Mouse (Mus musculus) cerebellum, adult 2 months (tissue): Measurements from ENCODE around the gene Stk10. TPM values are rescaled to one million over a fixed set of nuclear protein-coding genes. Genes with fewer than 3 reads are reported as not detected.

Source experiments
- DNase-seq, 2 experiments: peaks; one replicate each; pipeline ENCODE4 v3.0.0; 2021
- H3K27ac ChIP-seq: fragments of 200-500 bp; 2 replicates; pipeline ENCODE4 v1.5.1; 2012; ENCODE audit warnings: low read length, control low read depth, inconsistent platforms; ENCODE audit not compliant: insufficient read depth
- H3K27me3 ChIP-seq: fragments of 200-500 bp; 2 replicates; pipeline ENCODE4 v1.6.1; 2012; ENCODE audit warnings: inconsistent platforms, mild to moderate bottlenecking, low read length, moderate library complexity; ENCODE audit not compliant: control insufficient read depth, insufficient read depth
- H3K4me1 ChIP-seq: fragments of 200-500 bp; 2 replicates; pipeline ENCODE4 v1.6.1; 2011; ENCODE audit warnings: low read length; ENCODE audit not compliant: control insufficient read depth, insufficient read depth
- H3K4me3 ChIP-seq: fragments of 200-500 bp; replicated peaks from 2 replicates; pipeline ENCODE3; 2011; ENCODE audit warnings: mild to moderate bottlenecking, low read depth, low read length, control low read depth; ENCODE audit not compliant: insufficient read depth
- CTCF ChIP-seq: fragments of 200-500 bp; IDR thresholded peaks from 2 replicates; pipeline ENCODE4 v1.5.1; 2011; ENCODE audit warnings: low read depth, mild to moderate bottlenecking, control low read depth, low read length, moderate library complexity, borderline replicate concordance; ENCODE audit not compliant: insufficient read depth
- POLR2A ChIP-seq: fragments of 200-500 bp; IDR thresholded peaks from 2 replicates; pipeline ENCODE4 v1.6.1; 2011; ENCODE audit warnings: low read length, control low read depth, borderline replicate concordance; ENCODE audit not compliant: insufficient read depth
- WGBS: fragments of 180-500 bp; shearing (Covaris S2); methylation state at CpG from one replicate; pipeline ENCODE4 v1.1.7; 2018; 5-methylcytosine and 5-hydroxymethylcytosine counted together
- polyA plus RNA-seq: library from polyadenylated mRNA; depleted of rRNA; stranded (reverse); fragments of >200 nt; gene quantifications from 2 replicates; pipeline ENCODE4 v1.2.3, GENCODE M21; 2012

Gene Stk10
- polyA plus RNA-seq, 1 experiment = 19.6 TPM

DNA sequence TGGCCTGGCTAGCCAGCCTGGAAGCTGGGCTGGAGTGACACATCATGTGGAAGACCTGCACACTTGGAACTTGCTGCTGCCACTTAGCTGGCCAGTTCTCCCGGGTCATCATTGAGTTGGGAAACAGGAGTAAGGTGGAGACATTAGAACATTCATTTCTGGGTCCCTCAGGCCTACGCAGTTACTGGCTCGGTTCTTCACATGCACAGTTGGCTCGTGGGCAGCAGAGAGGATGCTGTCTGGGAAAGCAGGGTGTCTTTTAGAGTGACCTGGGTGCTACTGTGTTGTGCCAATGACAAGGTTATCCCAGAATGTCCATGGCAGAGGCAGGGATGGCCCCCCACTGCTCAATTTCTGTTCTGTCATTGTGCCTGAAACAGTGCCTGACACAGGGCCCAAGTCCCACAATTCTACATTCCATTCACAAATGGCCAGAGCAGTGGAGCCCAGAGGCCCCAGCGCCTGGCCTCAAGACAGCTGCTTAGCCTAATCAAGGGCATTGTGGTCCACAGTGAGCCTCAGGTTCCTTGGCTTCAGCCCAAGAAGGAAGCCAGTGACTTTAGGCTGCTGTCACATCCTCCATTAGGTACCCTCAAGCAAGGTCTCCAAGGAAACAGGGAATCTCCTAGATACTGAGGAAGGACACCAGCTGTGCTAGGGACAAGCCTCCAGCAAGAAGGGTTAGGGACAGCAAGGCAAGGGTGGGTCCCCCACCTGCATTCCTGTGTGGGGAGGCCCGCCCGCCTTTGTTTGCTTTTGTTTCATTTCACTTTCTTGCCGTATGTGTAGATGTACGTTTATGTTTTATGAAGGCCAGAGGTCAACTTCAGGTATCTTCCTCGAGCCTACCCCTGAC lies 34.1 kb downstream of the Stk10 start:
- no peak for DNase-seq
- no peak for TF ChIP-seq POLR2A
- TF ChIP-seq CTCF = no peak
- H3K4me3 ChIP-seq = no peak overlapping the region
- no peak overlapping the region for H3K27ac ChIP-seq
- H3K27me3 ChIP-seq = no peaks in the 10 kb centered on the region
- peaks cover 32% of the 10 kb centered on the region for H3K4me1 ChIP-seq
- 71% methylated on average over 10 of the region's 10 CpGs for WGBS

DNA sequence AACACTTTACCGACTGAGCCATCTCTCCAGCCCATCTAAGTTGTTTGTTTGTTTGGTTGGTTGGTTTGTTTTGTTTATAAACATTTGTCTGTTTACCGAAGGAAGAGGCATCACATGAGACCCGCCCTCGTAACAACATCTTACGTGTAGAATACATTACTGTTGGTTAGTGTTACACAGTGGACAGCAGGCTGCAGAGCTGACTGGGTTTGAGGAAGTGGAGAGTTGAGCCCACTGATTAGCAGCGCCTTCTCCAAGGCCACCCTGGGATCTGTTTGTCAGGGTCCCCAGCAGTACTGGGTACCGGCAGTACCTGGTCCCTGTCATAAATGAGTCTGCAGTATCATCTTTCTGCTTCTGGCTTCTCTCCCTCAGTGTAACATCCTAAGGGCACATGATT lies 35.0 kb downstream of the Stk10 start:
- no peak overlapping the region for H3K4me3 ChIP-seq
- peaks cover 39% of the 10 kb centered on the region for H3K4me1 ChIP-seq
- WGBS = 80% methylated on average over 7 of the region's 7 CpGs
- H3K27ac ChIP-seq = 0 out of 2 replicates have a peak overlapping the region, but pooled peaks have one; percentile 15
- TF ChIP-seq CTCF = no peak
- no peak for TF ChIP-seq POLR2A
- no peaks in the 10 kb centered on the region for H3K27me3 ChIP-seq
- DNase-seq = no peak

DNA sequence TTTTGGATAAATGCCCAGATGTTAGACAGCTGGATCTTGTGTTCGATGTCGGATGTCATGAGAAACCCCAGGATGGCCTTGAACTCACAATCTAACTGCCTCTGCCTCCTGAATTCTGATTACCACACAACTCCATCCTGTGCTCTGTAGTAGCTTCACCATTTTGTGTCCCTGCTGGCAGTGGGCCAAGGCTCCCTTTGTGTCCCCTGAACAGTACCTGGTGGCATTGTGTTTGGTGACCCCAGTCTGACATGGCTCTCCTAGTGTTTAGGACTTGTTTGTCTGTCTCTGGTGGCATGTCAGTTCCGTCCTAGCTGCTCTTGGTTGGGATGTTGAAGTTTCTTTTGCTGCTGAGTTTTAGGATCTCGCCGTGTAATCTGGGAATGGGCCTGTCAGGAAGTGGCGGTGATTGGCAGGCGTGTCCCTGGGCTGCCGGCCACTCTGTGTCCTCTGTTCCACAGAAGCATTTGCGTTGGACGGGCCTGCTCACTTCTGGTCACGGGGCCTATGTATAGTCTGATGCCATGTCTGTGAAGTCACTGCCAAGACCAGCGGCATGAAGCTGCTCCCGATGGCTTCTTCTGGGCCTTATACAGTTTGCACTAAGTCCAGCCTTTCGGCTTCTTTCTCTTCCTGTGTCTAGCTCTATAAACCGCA lies 35.7 kb downstream of the Stk10 start:
- DNase-seq = peak in 1 of 2 experiments; percentile 54
- 68% methylated on average over 15 of the region's 15 CpGs for WGBS
- H3K4me1 ChIP-seq = peaks cover 45% of the 10 kb centered on the region
- H3K27me3 ChIP-seq = no peaks in the 10 kb centered on the region
- H3K27ac ChIP-seq = no peak overlapping the region
- no peak for TF ChIP-seq CTCF
- no peak for TF ChIP-seq POLR2A
- H3K4me3 ChIP-seq = no peak overlapping the region

DNA sequence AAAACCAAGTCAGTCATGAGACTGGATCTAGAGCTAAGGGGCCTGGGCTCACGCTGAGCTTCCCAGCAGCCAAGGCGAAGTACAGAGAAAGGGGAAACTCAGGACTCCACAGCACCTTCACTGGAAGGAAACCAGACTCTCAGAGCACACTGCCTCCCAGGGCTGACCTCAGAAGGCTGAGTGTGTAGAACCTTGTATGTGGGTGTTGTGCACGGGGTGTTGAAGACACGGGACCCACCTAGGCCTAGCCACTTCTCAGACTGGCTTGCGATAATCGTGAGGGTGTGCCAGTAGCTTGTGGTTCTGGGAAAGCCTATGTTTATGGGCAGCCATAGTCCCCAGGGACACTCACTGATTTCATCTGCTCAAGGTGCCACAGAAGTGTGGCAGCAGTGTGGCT lies 38.0 kb downstream of the Stk10 start:
- TF ChIP-seq POLR2A (no peak), CTCF (no peak)
- 91% methylated on average over 6 of the region's 6 CpGs for WGBS
- Histone ChIP-seq H3K4me1 (peaks cover 51% of the 10 kb centered on the region), H3K27ac (no peak overlapping the region), H3K27me3 (no peaks in the 10 kb centered on the region), H3K4me3 (no peak overlapping the region)
- DNase-seq = no peak

DNA sequence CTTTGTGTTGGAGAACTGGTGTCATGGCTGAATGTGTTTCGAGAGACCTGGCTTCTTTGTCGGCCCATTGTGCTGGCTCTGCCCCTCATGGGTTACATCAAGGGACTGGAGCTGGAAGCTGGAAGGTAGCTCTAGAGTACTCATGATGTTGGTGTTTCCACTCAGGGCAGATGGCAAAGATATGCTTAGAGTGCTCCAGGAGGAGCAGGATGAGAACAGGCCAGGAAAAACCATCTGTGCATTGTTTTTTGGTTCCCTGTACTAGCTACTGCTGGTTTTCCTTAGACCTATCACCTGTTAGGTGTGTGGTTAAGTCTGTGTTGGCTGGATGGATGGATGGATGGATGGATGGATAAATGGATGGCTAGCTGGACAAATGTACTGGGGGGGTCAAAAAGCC lies 40.6 kb downstream of the Stk10 start:
- TF ChIP-seq POLR2A (no peak), CTCF (no peak)
- no peak overlapping the region for H3K4me3 ChIP-seq
- H3K4me1 ChIP-seq = peaks cover 27% of the 10 kb centered on the region
- WGBS = 26% methylated on average over 2 of the region's 2 CpGs
- peak overlapping the region; percentile 77 for H3K27ac ChIP-seq
- DNase-seq = peak in 1 of 2 experiments; percentile 63
- H3K27me3 ChIP-seq = no peaks in the 10 kb centered on the region

DNA sequence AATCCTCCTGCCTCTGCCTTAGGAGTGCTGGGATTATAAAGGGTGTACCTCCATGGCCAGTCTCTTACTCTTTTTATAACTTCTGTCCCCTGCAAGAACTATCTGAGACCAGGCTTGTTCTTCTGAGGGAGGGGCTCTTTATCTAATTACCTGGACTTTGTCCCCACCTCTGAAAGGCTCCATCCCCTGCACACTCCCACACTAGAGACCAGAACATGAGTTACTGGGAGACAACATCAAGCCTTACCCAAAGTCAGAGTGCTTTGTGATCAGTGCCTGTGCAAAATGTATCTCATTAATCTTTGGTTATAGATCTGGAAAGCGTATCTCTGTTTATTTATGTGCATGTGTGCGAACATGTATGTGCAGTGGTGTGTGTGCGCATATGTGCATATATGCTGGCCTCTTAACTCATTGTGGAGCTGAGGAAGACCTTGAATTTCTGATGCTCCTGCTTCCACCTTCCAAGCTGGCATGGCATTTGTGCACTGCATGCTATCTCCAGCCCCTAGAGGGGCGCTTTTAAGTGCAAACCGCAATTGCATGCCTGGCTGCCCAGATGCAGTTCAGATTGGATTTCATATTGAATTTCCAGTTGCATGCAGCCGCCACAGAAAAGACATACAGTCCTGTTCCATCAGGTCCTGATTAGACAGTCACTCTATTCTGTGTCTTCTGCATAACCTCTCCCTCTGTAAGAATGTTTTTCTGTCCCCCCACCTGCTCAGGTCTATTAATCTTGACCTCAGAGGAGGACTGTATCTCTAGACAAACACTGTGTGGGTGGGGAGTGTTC lies 43.1 kb downstream of the Stk10 start:
- Histone ChIP-seq H3K4me3 (no peak overlapping the region), H3K27me3 (no peaks in the 10 kb centered on the region), H3K27ac (no peak overlapping the region), H3K4me1 (peaks cover 25% of the 10 kb centered on the region)
- no peak for DNase-seq
- 84% methylated on average over 6 of the region's 6 CpGs for WGBS
- no peak for TF ChIP-seq CTCF
- no peak for TF ChIP-seq POLR2A

DNA sequence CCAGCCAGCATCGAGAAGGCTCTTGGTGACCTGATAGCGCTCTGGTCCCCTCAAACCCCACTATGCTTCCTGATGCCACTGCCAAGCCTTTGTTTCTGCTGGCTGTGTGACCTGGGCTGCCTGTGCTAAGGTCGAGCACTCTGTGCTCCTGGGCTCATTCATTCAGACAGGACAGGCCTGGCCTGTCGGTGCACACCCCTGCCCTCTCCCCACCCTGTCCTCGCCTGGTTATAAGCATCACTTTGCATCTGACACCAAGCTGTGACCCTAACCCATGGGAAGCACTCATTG lies 43.6 kb downstream of the Stk10 start:
- no peak for TF ChIP-seq POLR2A
- TF ChIP-seq CTCF = no peak
- Histone ChIP-seq H3K27ac (no peak overlapping the region), H3K4me1 (peaks cover 24% of the 10 kb centered on the region), H3K4me3 (no peak overlapping the region), H3K27me3 (no peaks in the 10 kb centered on the region)
- WGBS = 66% methylated on average over 5 of the region's 5 CpGs
- no peak for DNase-seq
